In the genomic region with DNA sequence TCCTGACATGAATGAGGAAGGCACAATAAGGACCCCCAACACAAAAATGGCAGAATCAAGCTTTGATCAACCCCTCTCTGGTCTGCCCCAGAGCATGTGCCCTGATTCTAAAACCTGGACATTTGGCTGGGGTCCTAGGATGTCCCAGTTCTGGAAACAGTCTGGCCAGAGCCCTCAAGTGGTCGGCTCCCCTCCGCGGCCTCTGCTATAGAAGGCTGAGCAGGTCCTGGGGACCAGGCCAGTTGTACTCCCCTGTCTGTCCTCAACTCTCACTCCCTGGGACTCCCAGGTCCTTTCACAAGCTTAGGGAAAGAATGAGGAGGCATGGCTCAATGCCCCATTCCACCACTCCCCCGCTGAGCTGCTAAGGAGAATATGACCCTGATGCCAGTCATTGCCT, we compare ENCODE assay signal across 13 mouse cellular contexts. TPM values are rescaled to one million over a fixed set of nuclear protein-coding genes. Genes with fewer than 3 reads are reported as not detected.
DNase-seq lines count a peak whose midpoint lies in the region; ATAC-seq and TF ChIP-seq lines count a peak whose summit lies in the region.
"Had no signal": no experiment of that assay in that cellular context is flagged by ENCODE, and none has a peak within 500 bp of the region (broad histone marks: within the 10 kb centered on the region; RNA-seq: fewer than 3 reads in every experiment).

No protein-coding gene starts in this region.

- H3K4me1 ChIP-seq in heart, embryonic 15.5 days (replicated peaks) = peaks cover 37% of the 10 kb centered on the region
- peaks cover 12% of the 10 kb centered on the region; the same call in 1 of the 2 replicates for H3K4me1 ChIP-seq in stomach, embryonic 14.5 days (ENCODE audit: control insufficient read depth, insufficient read depth, low read length)
- no peaks in the 10 kb centered on the region for H3K4me1 ChIP-seq in stomach, postnatal 0 days (replicated peaks; ENCODE audit: control insufficient read depth, insufficient read depth)
- peaks cover 31% of the 10 kb centered on the region for H3K4me1 ChIP-seq in embryonic facial prominence, embryonic 12.5 days

- H3K27me3 ChIP-seq in heart, embryonic 15.5 days = peaks cover 96% of the 10 kb centered on the region
- H3K27me3 ChIP-seq in stomach, embryonic 14.5 days (ENCODE audit: control insufficient read depth, insufficient read depth, low read length) = peaks cover 52% of the 10 kb centered on the region
- peaks cover 10% of the 10 kb centered on the region; the same call in 1 of the 2 replicates for H3K27me3 ChIP-seq in stomach, postnatal 0 days (ENCODE audit: control insufficient read depth, insufficient read depth, low read length)
- peaks cover 95% of the 10 kb centered on the region for H3K27me3 ChIP-seq in embryonic facial prominence, embryonic 12.5 days

- no peak for TF ChIP-seq CTCF in stomach, postnatal 0 days (IDR thresholded peaks at IDR 0.05; ENCODE audit: low read depth)

- WGBS in heart, embryonic 15.5 days = 28% methylated on average over 4 of the region's 4 CpGs
- 22% methylated on average over 4 of the region's 4 CpGs for WGBS in stomach, embryonic 14.5 days
- 28% methylated on average over 4 of the region's 4 CpGs for WGBS in stomach, postnatal 0 days
- 7% methylated on average over 4 of the region's 4 CpGs for WGBS in embryonic facial prominence, embryonic 12.5 days

- H3K4me3 ChIP-seq in heart, embryonic 15.5 days = 0 out of 2 replicates have a peak overlapping the region, but pooled peaks have one; percentile 54
- 0 out of 2 replicates have a peak overlapping the region, but pooled peaks have one; percentile 42 for H3K4me3 ChIP-seq in stomach, embryonic 14.5 days (ENCODE audit: low read depth, low read length)
- no peak overlapping the region for H3K4me3 ChIP-seq in stomach, postnatal 0 days (ENCODE audit: low read depth, low read length)
- H3K4me3 ChIP-seq in embryonic facial prominence, embryonic 12.5 days = peak overlapping the region; percentile 41

- intact Hi-C loops in heart, postnatal 36 days (cut with DNase I) = no loop called here

- no peaks in the 10 kb centered on the region for H3K36me3 ChIP-seq in heart, embryonic 15.5 days
- H3K36me3 ChIP-seq in stomach, embryonic 14.5 days (ENCODE audit: control insufficient read depth, insufficient read depth, low read length) = no peaks in the 10 kb centered on the region
- no peaks in the 10 kb centered on the region for H3K36me3 ChIP-seq in stomach, postnatal 0 days (ENCODE audit: control insufficient read depth, insufficient read depth, low read length)
- no peaks in the 10 kb centered on the region for H3K36me3 ChIP-seq in embryonic facial prominence, embryonic 12.5 days
- H3K36me3 ChIP-seq: intestine, embryonic 15.5 days had no signal

- no peak for TF ChIP-seq EP300 in stomach, postnatal 0 days (optimal IDR thresholded peaks at IDR 0.05)

- ATAC-seq in heart, embryonic 15.5 days (replicated peaks; ENCODE audit: insufficient number of reproducible peaks, insufficient read depth, low FRiP score, low read depth) = no peak
- ATAC-seq in stomach, embryonic 14.5 days (ENCODE audit: insufficient number of reproducible peaks, insufficient read depth, low FRiP score, low read depth) = no peak
- ATAC-seq in stomach, postnatal 0 days (ENCODE audit: low FRiP score, low TSS enrichment) = no peak
- no peak for ATAC-seq in embryonic facial prominence, embryonic 12.5 days (ENCODE audit: insufficient number of reproducible peaks, insufficient read depth, low FRiP score, low TSS enrichment)
- no peak for ATAC-seq in megakaryocyte progenitor cell, adult 5-6 weeks (replicated peaks; ENCODE audit: poor library complexity)

- H3K9ac ChIP-seq in heart, embryonic 15.5 days = no peak overlapping the region
- no peak overlapping the region for H3K9ac ChIP-seq in stomach, embryonic 14.5 days (replicated peaks; ENCODE audit: low read depth, low read length)
- no peak overlapping the region for H3K9ac ChIP-seq in stomach, postnatal 0 days (ENCODE audit: low read length)
- H3K9ac ChIP-seq in embryonic facial prominence, embryonic 12.5 days = no peak overlapping the region
- H3K9ac ChIP-seq: intestine, embryonic 15.5 days; liver, embryonic 14.5 days had no signal

- H3K4me2 ChIP-seq in heart, embryonic 15.5 days = no peak overlapping the region; the same call in 1 of the 2 replicates
- H3K4me2 ChIP-seq in stomach, embryonic 14.5 days (replicated peaks; ENCODE audit: low read depth, low read length) = no peak overlapping the region
- no peak overlapping the region for H3K4me2 ChIP-seq in stomach, postnatal 0 days (replicated peaks; ENCODE audit: low read depth)
- H3K4me2 ChIP-seq in embryonic facial prominence, embryonic 12.5 days (replicated peaks) = peak overlapping the region; percentile 85; the same call in 1 of the 2 replicates

- H3K27ac ChIP-seq in heart, embryonic 15.5 days = no peak overlapping the region
- H3K27ac ChIP-seq in stomach, embryonic 14.5 days (ENCODE audit: low read length) = no peak overlapping the region
- H3K27ac ChIP-seq in stomach, postnatal 0 days (replicated peaks) = no peak overlapping the region
- no peak overlapping the region for H3K27ac ChIP-seq in embryonic facial prominence, embryonic 12.5 days
- H3K27ac ChIP-seq: intestine, embryonic 15.5 days; liver, embryonic 14.5 days had no signal

- no peak for DNase-seq in heart, postnatal 36 days
- DNase-seq in stomach, postnatal 0 days (ENCODE audit: low spot score) = no peak
- DNase-seq in adrenal gland, adult 18-20 months (ENCODE audit: low spot score in 2 of 2) = no peak
- no peak for DNase-seq in gastrocnemius, postnatal 10 days
- DNase-seq: heart, adult 18-20 months; kidney, postnatal 36 days had no signal

- no peaks in the 10 kb centered on the region for H3K9me3 ChIP-seq in heart, embryonic 15.5 days (replicated peaks)
- no peaks in the 10 kb centered on the region for H3K9me3 ChIP-seq in stomach, embryonic 14.5 days (ENCODE audit: control insufficient read depth, low read depth, low read length)
- H3K9me3 ChIP-seq in stomach, postnatal 0 days (ENCODE audit: control insufficient read depth, low read length) = no peaks in the 10 kb centered on the region
- no peaks in the 10 kb centered on the region for H3K9me3 ChIP-seq in embryonic facial prominence, embryonic 12.5 days
- H3K9me3 ChIP-seq: intestine, embryonic 15.5 days had no signal

RNA-seq across cellular contexts. Expression of gene Shisa8, which starts 0.6 kb away (rescaled TPM):
- polyA plus RNA-seq in heart, embryonic 15.5 days (2015; fragmentation: Nextera tagmentation; extraction: Ambion mirVana) = 0.22 and 0.25 TPM in 2 replicates
- under 1 TPM; 0.14 to 0.19 TPM for total RNA-seq in heart, postnatal 36 days (2021)
- polyA plus RNA-seq in stomach, embryonic 14.5 days (2014; fragmentation: Nextera tagmentation; extraction: Ambion mirVana) = 0.30 and 0.39 TPM in 2 replicates
- 0.06 and 0.23 TPM in 2 replicates for polyA plus RNA-seq in stomach, postnatal 0 days (2015; fragmentation: Nextera tagmentation; extraction: Ambion mirVana)
- polyA plus RNA-seq in embryonic facial prominence, embryonic 12.5 days (2016; fragmentation: Nextera tagmentation; extraction: Ambion mirVana) = 0.75 and 0.79 TPM in 2 replicates
- total RNA-seq in adrenal gland, adult 18-20 months (2021) = under 1 TPM; 0.13 to 0.27 TPM
- total RNA-seq in gastrocnemius, postnatal 10 days (2021) = not detected
- total RNA-seq in megakaryocyte progenitor cell, adult 5-6 weeks (2015) = 0.10 and 0.12 TPM in 2 replicates
- 0.27 and 3.2 TPM in 2 replicates for total RNA-seq in megakaryocyte progenitor cell, adult 5-6 weeks (2017)

RNA-seq across cellular contexts. Expression of gene Tnfrsf13c, which starts 10.9 kb away (rescaled TPM):
- polyA plus RNA-seq in heart, embryonic 15.5 days (2015; fragmentation: Nextera tagmentation; extraction: Ambion mirVana) = not detected in 2 replicates
- under 1 TPM; 0.28 to 0.30 TPM for total RNA-seq in heart, postnatal 36 days (2021)
- 0.18 TPM in 1 of 2 replicates, not detected in the other for polyA plus RNA-seq in stomach, embryonic 14.5 days (2014; fragmentation: Nextera tagmentation; extraction: Ambion mirVana)
- polyA plus RNA-seq in stomach, postnatal 0 days (2015; fragmentation: Nextera tagmentation; extraction: Ambion mirVana) = not detected in 2 replicates
- 0.13 and 0.23 TPM in 2 replicates for polyA plus RNA-seq in embryonic facial prominence, embryonic 12.5 days (2016; fragmentation: Nextera tagmentation; extraction: Ambion mirVana)
- total RNA-seq in adrenal gland, adult 18-20 months (2021) = under 1 TPM; 0.16 to 0.17 TPM
- total RNA-seq in gastrocnemius, postnatal 10 days (2021) = under 1 TPM; 0.45 to 0.52 TPM
- total RNA-seq in megakaryocyte progenitor cell, adult 5-6 weeks (2015) = 2.1 and 2.4 TPM in 2 replicates
- total RNA-seq in megakaryocyte progenitor cell, adult 5-6 weeks (2017) = 0.34 and 0.92 TPM in 2 replicates
- polyA plus RNA-seq: intestine, embryonic 15.5 days had no signal

RNA-seq across cellular contexts. Expression of gene Cenpm, which starts 31.3 kb away (rescaled TPM):
- polyA plus RNA-seq in heart, embryonic 15.5 days (2015; fragmentation: Nextera tagmentation; extraction: Ambion mirVana) = 54.0 and 55.7 TPM in 2 replicates
- total RNA-seq in heart, postnatal 36 days (2021) = under 1 TPM; 0.42 to 0.51 TPM
- polyA plus RNA-seq in stomach, embryonic 14.5 days (2014; fragmentation: Nextera tagmentation; extraction: Ambion mirVana) = 72.1 and 86.7 TPM in 2 replicates
- 24.0 and 27.0 TPM in 2 replicates for polyA plus RNA-seq in stomach, postnatal 0 days (2015; fragmentation: Nextera tagmentation; extraction: Ambion mirVana)
- polyA plus RNA-seq in embryonic facial prominence, embryonic 12.5 days (2016; fragmentation: Nextera tagmentation; extraction: Ambion mirVana) = 68.8 and 71.0 TPM in 2 replicates
- total RNA-seq in adrenal gland, adult 18-20 months (2021) = 1 to 10 TPM; 2.4 to 2.5 TPM
- 1 to 10 TPM; 4.2 to 7.0 TPM for total RNA-seq in gastrocnemius, postnatal 10 days (2021)
- total RNA-seq in megakaryocyte progenitor cell, adult 5-6 weeks (2015) = 32.9 and 42.6 TPM in 2 replicates
- total RNA-seq in megakaryocyte progenitor cell, adult 5-6 weeks (2017) = 16.5 and 24.9 TPM in 2 replicates

RNA-seq across cellular contexts. Expression of gene 1500009C09Rik, which starts 39.0 kb away (rescaled TPM):
- polyA plus RNA-seq in heart, embryonic 15.5 days (2015; fragmentation: Nextera tagmentation; extraction: Ambion mirVana) = not detected in 2 replicates
- total RNA-seq in heart, postnatal 36 days (2021) = not detected
- polyA plus RNA-seq in stomach, embryonic 14.5 days (2014; fragmentation: Nextera tagmentation; extraction: Ambion mirVana) = not detected in 2 replicates
- 0.23 and 0.24 TPM in 2 replicates for polyA plus RNA-seq in stomach, postnatal 0 days (2015; fragmentation: Nextera tagmentation; extraction: Ambion mirVana)
- 0.29 TPM in 1 of 2 replicates, not detected in the other for polyA plus RNA-seq in embryonic facial prominence, embryonic 12.5 days (2016; fragmentation: Nextera tagmentation; extraction: Ambion mirVana)
- under 1 TPM; 0.33 to 0.90 TPM for total RNA-seq in adrenal gland, adult 18-20 months (2021)
- total RNA-seq in gastrocnemius, postnatal 10 days (2021) = not detected
- not detected in 2 replicates for total RNA-seq in megakaryocyte progenitor cell, adult 5-6 weeks (2015)
- not detected in 2 replicates for total RNA-seq in megakaryocyte progenitor cell, adult 5-6 weeks (2017)
- total RNA-seq: heart, adult 18-20 months; heart, postnatal 14 days had no signal
